Mouse (Mus musculus) neural tube, embryonic 12.5 days (tissue): ENCODE measurements around the gene Smim17. TPM values are rescaled to one million over a fixed set of nuclear protein-coding genes. Genes with fewer than 3 reads are reported as not detected.
"Not testable (repeated sequence)": the region's sequence is repeated elsewhere in the genome, so short reads cannot be mapped to it uniquely, and the experiment has no call there.

Source experiments
- ATAC-seq: fragments of 200-750 bp; cut with Nextera tagmentation; 2 replicates; pipeline ENCODE4 v1.8.0; 2017; ENCODE audit warnings: low read depth, mild to moderate bottlenecking, moderate TSS enrichment, moderate library complexity; ENCODE audit not compliant: low FRiP score
- H3K27ac ChIP-seq: fragments of 300-500 bp; sonication (generic); 2 replicates; pipeline ENCODE4 v1.5.1; 2016
- H3K27me3 ChIP-seq: fragments of 300-500 bp; sonication (generic); replicated peaks from 2 replicates; pipeline ENCODE4 v1.6.1; 2016; ENCODE audit warnings: mild to moderate bottlenecking
- H3K36me3 ChIP-seq: fragments of 300-500 bp; sonication (generic); 2 replicates; pipeline ENCODE4 v1.6.1; 2016; ENCODE audit warnings: mild to moderate bottlenecking
- H3K4me1 ChIP-seq: fragments of 300-500 bp; sonication (generic); 2 replicates; pipeline ENCODE4 v1.6.1; 2016
- H3K4me2 ChIP-seq: fragments of 300-500 bp; sonication (generic); replicated peaks from 2 replicates; pipeline ENCODE4 v1.6.1; 2016; ENCODE audit warnings: mild to moderate bottlenecking
- H3K4me3 ChIP-seq: fragments of 300-500 bp; sonication (generic); 2 replicates; pipeline ENCODE4 v1.5.1; 2016
- H3K9ac ChIP-seq: fragments of 300-500 bp; sonication (generic); 2 replicates; pipeline ENCODE4 v1.6.1; 2016; ENCODE audit warnings: mild to moderate bottlenecking
- H3K9me3 ChIP-seq: fragments of 300-500 bp; sonication (generic); 2 replicates; pipeline ENCODE4 v1.6.1; 2016; ENCODE audit warnings: mild to moderate bottlenecking
- WGBS: fragments of 180-500 bp; shearing (Covaris S2); methylation state at CpG from one replicate; pipeline ENCODE4 v1.1.7; 2016; 5-methylcytosine and 5-hydroxymethylcytosine counted together
- polyA plus RNA-seq: library from polyadenylated mRNA; unstranded; fragments of >200 nt; fragmentation: Nextera tagmentation; extraction: Ambion mirVana; gene quantifications from 2 replicates; pipeline ENCODE4 v1.2.1, GENCODE M21; 2016

Smim17 gene
- polyA plus RNA-seq = 1.5 and 1.7 TPM in 2 replicates

GRCm38 (mm10) chr7:6397996-6398975 is at the start of gene Smim17:
Smim17 (plus strand) TSS chr7:6398715.
- Histone ChIP-seq H3K4me1 (peaks cover 4% of the 10 kb centered on the region; the same call in 1 of the 2 replicates), H3K9ac (peak within 1 kb of the TSS; percentile 41), H3K27me3 (no peaks in the 10 kb centered on the region), H3K36me3 (peaks cover 25% of the 10 kb centered on the region), H3K9me3 (no peaks in the 10 kb centered on the region), H3K4me2 (peak within 1 kb of the TSS; percentile 64), H3K4me3 (peak within 1 kb of the TSS; percentile 44), H3K27ac (no peak within 1 kb of the TSS)
- WGBS = 30% methylated on average over 25 of the region's 25 CpGs
- ATAC-seq = peak; percentile 91

- no peak overlapping the region for H3K4me3 ChIP-seq
- no peak for ATAC-seq
- 73% methylated on average over 2 of the region's 2 CpGs for WGBS
Measured at GRCm38 (mm10) chr7:6358121-6358520, 40.4 kb upstream of the Smim17 start.

GRCm38 (mm10) chr7:6358937-6359590 is 39.5 kb upstream of the Smim17 start:
- WGBS = 54% methylated on average over 10 of the region's 10 CpGs
- Histone ChIP-seq H3K9me3 (no peaks in the 10 kb centered on the region), H3K4me3 (no peak overlapping the region), H3K36me3 (no peaks in the 10 kb centered on the region; the same call in 1 of the 2 replicates), H3K27me3 (no peaks in the 10 kb centered on the region), H3K4me1 (peaks cover 6% of the 10 kb centered on the region), H3K9ac (no peak overlapping the region), H3K4me2 (no peak overlapping the region), H3K27ac (no peak overlapping the region)
- no peak for ATAC-seq

More at GRCm38 (mm10) chr7:6358121-6358520, 40.4 kb upstream of the Smim17 start:
- H3K27ac ChIP-seq = no peak overlapping the region
- H3K9ac ChIP-seq = no peak overlapping the region
- no peak overlapping the region for H3K4me2 ChIP-seq
- H3K9me3 ChIP-seq = no peaks in the 10 kb centered on the region
- H3K36me3 ChIP-seq = peaks cover 7% of the 10 kb centered on the region; the same call in 1 of the 2 replicates
- no peaks in the 10 kb centered on the region; the same call in 1 of the 2 replicates for H3K4me1 ChIP-seq
- H3K27me3 ChIP-seq = no peaks in the 10 kb centered on the region

GRCm38 (mm10) chr7:6360477-6361060 is 37.9 kb upstream of the Smim17 start:
- Histone ChIP-seq H3K27me3 (no peaks in the 10 kb centered on the region), H3K4me1 (peaks cover 7% of the 10 kb centered on the region), H3K9ac (no peak overlapping the region), H3K4me3 (no peak overlapping the region), H3K4me2 (no peak overlapping the region), H3K27ac (no peak overlapping the region), H3K36me3 (no peaks in the 10 kb centered on the region), H3K9me3 (no peaks in the 10 kb centered on the region)
- ATAC-seq = no peak
- 13% methylated on average over 9 of the region's 9 CpGs for WGBS

GRCm38 (mm10) chr7:6361756-6362155 is 36.8 kb upstream of the Smim17 start:
- no peak for ATAC-seq
- no peaks in the 10 kb centered on the region for H3K36me3 ChIP-seq
- WGBS = 29% methylated on average over 7 of the region's 7 CpGs
- peak overlapping the region; percentile 54 for H3K9ac ChIP-seq
- peak overlapping the region; percentile 60 for H3K4me2 ChIP-seq
- H3K9me3 ChIP-seq = no peaks in the 10 kb centered on the region
- peak overlapping the region; percentile 81 for H3K27ac ChIP-seq
- H3K27me3 ChIP-seq = no peaks in the 10 kb centered on the region
- H3K4me1 ChIP-seq = peaks cover 7% of the 10 kb centered on the region
- H3K4me3 ChIP-seq = peak overlapping the region; percentile 35

- ATAC-seq = peak; percentile 93
- H3K36me3 ChIP-seq = no peaks in the 10 kb centered on the region
- under 1% methylated on average over 38 of the region's 38 CpGs for WGBS
- H3K9ac ChIP-seq = peak overlapping the region; percentile 54
- H3K9me3 ChIP-seq = no peaks in the 10 kb centered on the region
- peak overlapping the region; percentile 60 for H3K4me2 ChIP-seq
- H3K27ac ChIP-seq = peak overlapping the region; percentile 81
- peaks cover 7% of the 10 kb centered on the region for H3K4me1 ChIP-seq
- no peaks in the 10 kb centered on the region for H3K27me3 ChIP-seq
- H3K4me3 ChIP-seq = peak overlapping the region; percentile 35
Measured at GRCm38 (mm10) chr7:6362268-6363046, 36.1 kb upstream of the Smim17 start.

DNA sequence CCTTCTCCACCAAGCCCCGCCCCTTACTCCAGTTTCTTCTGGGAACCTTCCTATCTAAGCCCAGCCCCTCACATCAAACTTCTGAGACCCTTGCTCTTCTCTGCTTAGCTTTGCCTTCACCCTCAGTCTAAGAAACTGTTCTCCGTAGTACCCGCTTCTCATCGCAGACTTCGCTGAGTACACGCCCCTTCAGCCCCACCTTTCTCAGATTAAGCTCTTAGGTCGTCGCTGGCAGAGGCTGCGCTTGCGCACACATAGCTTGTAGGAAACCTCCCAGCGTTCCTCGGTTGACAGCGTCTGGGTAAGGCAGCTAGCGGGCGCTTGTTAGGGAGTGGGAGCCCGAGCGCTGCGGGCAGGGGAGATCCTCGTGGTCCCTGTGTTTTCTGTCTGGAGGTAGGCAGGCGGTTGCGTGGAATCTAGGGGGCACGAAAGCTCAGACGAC is 35.4 kb upstream of the Smim17 start, which contains the start of gene Zfp78:
Gene Zfp78, plus strand, starts transcription at position 234 of the 442 bp plus-strand sequence.
- H3K4me2 ChIP-seq = peak within 1 kb of the TSS; percentile 60
- H3K9ac ChIP-seq = peak within 1 kb of the TSS; percentile 54
- peak; percentile 82 for ATAC-seq
- H3K36me3 ChIP-seq = no peaks in the 10 kb centered on the region
- peak within 1 kb of the TSS; percentile 35 for H3K4me3 ChIP-seq
- peaks cover 7% of the 10 kb centered on the region for H3K4me1 ChIP-seq
- WGBS = under 1% methylated on average over 23 of the region's 23 CpGs
- peak within 1 kb of the TSS; percentile 81 for H3K27ac ChIP-seq
- H3K9me3 ChIP-seq = no peaks in the 10 kb centered on the region
- H3K27me3 ChIP-seq = no peaks in the 10 kb centered on the region

GRCm38 (mm10) chr7:6364761-6365160 is 33.8 kb upstream of the Smim17 start:
- H3K9ac ChIP-seq = no peak overlapping the region
- no peaks in the 10 kb centered on the region for H3K36me3 ChIP-seq
- no peak overlapping the region for H3K27ac ChIP-seq
- ATAC-seq = no peak
- no peak overlapping the region for H3K4me2 ChIP-seq
- no peaks in the 10 kb centered on the region for H3K9me3 ChIP-seq
- H3K4me3 ChIP-seq = no peak overlapping the region
- H3K4me1 ChIP-seq = peaks cover 7% of the 10 kb centered on the region
- 70% methylated on average over 1 of the region's 1 CpGs for WGBS
- H3K27me3 ChIP-seq = no peaks in the 10 kb centered on the region

DNA sequence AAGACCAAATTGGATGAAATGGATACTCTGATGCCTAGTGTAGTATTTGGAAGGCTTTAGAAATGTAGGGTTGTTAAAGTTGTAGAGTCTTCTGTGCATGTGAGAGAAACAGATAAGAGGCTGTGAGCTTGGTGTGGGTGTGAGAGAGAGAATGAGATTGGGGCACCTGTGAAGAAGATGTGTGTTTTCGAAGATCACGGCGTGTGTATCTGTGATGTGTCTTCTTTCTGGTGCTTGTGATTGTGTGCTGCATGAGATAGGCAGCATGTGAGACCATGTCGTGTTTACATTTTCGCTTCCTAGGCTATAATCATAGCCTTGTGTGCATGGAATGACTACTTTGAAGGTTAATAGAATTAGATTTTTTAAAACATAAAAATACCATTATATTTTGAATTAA is 31.3 kb upstream of the Smim17 start:
- no peak for ATAC-seq
- H3K27me3 ChIP-seq = no peaks in the 10 kb centered on the region
- H3K4me1 ChIP-seq = peaks cover 7% of the 10 kb centered on the region; the same call in 1 of the 2 replicates
- H3K9me3 ChIP-seq = no peaks in the 10 kb centered on the region
- no peak overlapping the region for H3K27ac ChIP-seq
- no peak overlapping the region for H3K9ac ChIP-seq
- WGBS = 93% methylated on average over 5 of the region's 5 CpGs
- no peaks in the 10 kb centered on the region for H3K36me3 ChIP-seq
- H3K4me3 ChIP-seq = no peak overlapping the region
- H3K4me2 ChIP-seq = no peak overlapping the region

DNA sequence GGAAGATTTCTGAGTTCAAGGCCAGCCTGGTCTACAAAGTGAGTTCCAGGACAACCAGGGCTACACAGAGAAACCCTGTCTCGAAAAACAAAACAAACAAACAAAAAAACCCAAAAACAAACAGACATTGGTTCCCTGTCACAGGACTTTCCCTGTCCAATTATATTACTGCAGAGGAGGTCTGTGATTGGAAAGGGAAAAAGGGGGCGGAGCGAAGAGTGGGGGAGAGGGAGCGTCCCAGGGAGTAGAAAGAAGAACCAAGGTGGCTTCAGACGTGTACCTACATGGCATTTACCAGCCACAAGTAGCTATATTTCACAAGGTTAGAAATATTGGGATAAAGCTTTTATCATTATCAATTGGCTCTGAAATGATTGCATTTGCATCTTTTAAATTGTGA is 30.4 kb upstream of the Smim17 start:
- H3K4me1 ChIP-seq, H3K36me3 ChIP-seq, H3K9me3 ChIP-seq, H3K27me3 ChIP-seq, ATAC-seq, H3K4me2 ChIP-seq, H3K27ac ChIP-seq, H3K9ac ChIP-seq, H3K4me3 ChIP-seq: not testable (repeated sequence)
- WGBS = 84% methylated on average over 5 of the region's 5 CpGs

DNA sequence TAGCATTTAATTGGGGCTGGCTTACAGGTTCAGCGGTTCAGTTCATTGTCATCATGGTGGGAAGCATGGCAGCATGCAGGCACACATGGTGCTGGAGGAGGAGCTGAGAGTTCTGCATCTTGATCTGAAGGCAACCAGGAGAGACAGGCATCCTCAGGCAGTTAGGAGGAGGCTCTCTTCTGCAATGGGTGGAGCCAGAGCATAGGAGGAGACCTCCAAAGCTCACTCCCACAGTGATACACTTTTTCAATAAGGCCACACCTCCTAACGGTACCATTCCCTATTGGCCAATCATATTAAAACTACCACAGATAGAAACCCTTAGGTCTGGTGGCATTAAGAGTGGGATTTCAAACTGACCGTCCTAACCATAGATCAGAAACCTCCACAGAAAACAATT is 29.1 kb upstream of the Smim17 start:
- 86% methylated on average over 3 of the region's 3 CpGs for WGBS

More for the DNA sequence above, 29.1 kb upstream of the Smim17 start:
- H3K4me1 ChIP-seq = no peaks in the 10 kb centered on the region
- no peaks in the 10 kb centered on the region for H3K27me3 ChIP-seq
- no peak overlapping the region for H3K27ac ChIP-seq
- no peak overlapping the region for H3K4me2 ChIP-seq
- no peaks in the 10 kb centered on the region for H3K9me3 ChIP-seq
- ATAC-seq = no peak
- no peak overlapping the region for H3K4me3 ChIP-seq
- H3K36me3 ChIP-seq = no peaks in the 10 kb centered on the region
- no peak overlapping the region for H3K9ac ChIP-seq
